Mouse (Mus musculus): ENCODE measurements around the gene Galnt16.

Galnt16 gene

DNA sequence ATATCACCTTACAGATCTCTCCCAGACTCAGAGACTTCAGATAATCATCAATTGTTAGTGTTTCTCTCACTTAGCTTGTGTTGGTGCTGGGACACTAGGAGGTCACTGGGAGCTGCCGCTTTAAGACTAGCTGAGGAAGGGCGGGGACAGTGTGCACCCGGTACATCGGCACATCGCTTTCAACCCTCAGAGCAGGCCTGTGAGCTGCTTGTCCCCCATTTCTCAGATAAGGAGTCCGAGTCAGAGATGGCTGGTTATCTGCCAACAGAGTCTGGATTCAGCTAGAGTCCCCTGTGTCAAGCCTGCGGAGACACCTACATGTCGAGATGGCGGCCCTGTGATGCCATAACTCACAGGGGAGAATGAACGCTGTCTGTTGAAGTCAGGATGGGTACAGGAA lies 13.5 kb downstream of the Galnt16 start:
- DNase-seq (ENCODE audit: low spot score), result no peak

- DNase-seq (ENCODE audit: low spot score), result no peak
These were observed 15.8 kb downstream of the Galnt16 start for GRCm38 (mm10) chr12:80533876-80534275.

DNA sequence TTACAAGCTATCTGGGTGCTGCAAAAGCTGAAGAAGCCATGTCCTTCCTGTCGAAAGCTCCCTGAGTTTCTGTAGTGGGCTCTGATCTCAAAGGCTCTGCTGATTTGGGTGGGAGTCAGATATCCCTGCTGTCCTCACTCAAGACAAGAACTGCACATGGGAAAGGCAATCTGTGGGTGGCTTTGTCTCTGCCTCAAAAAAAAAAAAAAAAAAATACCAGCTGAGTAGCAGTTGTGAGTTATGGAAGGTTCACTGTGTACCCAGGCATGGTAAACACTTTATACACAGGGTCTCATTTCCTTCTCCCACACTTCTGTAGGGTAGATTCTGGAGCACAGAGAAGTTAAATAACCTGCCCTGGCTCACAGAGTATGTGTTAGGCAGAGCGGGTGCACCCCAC lies 19.2 kb downstream of the Galnt16 start:
- DNase-seq (ENCODE audit: low spot score), result no peak

- DNase-seq (ENCODE audit: low spot score), result no peak
These were observed 20.2 kb downstream of the Galnt16 start for GRCm38 (mm10) chr12:80538311-80538710.

- DNase-seq (ENCODE audit: low spot score), result no peak
These were observed 27.2 kb downstream of the Galnt16 start for GRCm38 (mm10) chr12:80545310-80545709.

DNA sequence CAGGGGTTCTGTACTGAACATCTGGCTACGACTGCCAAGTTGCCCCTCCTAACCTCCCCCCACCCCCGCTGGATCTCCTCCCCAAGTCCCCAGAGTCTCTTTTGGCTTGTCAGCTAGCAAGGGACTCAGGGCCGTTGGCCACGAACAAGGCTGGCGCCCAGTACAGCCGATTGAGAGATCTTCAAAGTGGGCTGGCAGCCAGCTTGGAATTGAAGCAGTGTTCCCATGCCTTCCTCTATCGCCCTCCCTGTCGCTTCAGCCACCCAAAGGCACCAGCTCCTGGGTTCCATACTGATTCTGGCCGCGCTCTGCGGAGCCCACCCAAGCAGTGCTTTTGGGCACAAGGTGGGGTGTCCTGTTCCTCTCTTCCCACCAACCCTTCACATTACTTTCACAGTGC lies 31.6 kb downstream of the Galnt16 start:
- no peak for DNase-seq (ENCODE audit: low spot score)

DNA sequence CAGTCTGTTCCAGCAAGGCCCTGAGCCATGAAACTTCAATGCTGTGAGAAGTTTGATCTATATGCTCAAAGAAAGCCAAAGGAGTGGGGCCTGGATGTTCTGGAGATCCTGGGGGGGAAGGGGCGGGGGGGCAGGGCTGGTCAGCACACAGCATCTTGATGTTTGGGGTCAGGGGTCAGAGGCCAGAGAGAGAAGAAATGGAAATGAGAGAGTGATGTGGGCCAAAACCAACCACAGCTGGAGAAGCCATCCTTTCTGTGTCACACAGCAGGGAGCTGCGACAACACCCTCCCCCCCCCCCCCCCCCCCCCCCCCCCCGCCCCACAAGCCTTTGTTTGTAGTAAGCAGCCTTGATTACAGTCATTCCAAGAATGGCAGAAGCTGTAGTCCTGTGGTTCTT lies 35.1 kb downstream of the Galnt16 start:
- no peak for DNase-seq (ENCODE audit: low spot score)

DNA sequence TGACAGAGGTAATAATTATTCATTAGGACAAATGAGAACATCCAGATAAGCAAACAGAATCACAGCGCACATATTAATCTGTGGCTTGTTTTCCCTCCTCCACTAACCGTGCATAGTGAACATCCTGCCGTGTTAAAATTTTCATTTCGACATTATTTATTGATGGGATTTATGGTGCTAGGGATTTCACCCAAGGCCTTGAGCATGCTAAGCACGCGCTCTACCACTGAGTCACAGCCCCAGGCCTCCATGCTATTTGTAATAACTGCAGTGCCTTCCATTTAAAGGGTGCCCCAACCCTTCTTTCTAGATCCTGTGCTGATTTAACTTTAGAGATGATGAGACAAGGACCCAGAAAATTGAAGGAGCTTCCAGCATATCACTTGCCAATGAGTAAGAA lies 36.2 kb downstream of the Galnt16 start:
- DNase-seq (ENCODE audit: low spot score), result no peak

- no peak for DNase-seq (ENCODE audit: low spot score)
These were observed 43.8 kb downstream of the Galnt16 start for GRCm38 (mm10) chr12:80561904-80562303.

GRCm38 (mm10) chr12:80562793-80563192 lies 44.7 kb downstream of the Galnt16 start:
- no peak for DNase-seq (ENCODE audit: low spot score)

DNA sequence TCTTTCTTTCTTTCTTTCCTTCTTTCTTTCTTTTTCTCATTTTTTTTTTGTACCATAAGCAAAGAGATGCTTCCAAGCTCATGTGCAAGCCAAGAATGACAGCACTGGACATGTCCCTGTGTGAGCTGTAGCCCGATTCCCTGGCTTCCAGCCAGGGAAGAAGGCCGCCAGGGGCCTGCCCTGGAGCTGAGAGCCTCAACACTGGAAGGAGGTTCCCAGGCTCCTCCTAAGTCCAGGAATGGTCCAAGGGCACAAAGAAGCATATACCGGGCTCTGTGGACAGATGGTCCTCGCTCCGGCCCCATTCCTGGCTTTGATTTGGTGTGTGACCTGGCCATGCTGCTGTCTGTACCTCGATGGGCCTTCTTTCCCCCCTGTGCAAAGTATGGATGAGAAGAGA lies 46.9 kb downstream of the Galnt16 start:
- DNase-seq (ENCODE audit: low spot score), result no peak

GRCm38 (mm10) chr12:80565793-80566192 lies 47.7 kb downstream of the Galnt16 start:
- DNase-seq (ENCODE audit: low spot score), result no peak

DNA sequence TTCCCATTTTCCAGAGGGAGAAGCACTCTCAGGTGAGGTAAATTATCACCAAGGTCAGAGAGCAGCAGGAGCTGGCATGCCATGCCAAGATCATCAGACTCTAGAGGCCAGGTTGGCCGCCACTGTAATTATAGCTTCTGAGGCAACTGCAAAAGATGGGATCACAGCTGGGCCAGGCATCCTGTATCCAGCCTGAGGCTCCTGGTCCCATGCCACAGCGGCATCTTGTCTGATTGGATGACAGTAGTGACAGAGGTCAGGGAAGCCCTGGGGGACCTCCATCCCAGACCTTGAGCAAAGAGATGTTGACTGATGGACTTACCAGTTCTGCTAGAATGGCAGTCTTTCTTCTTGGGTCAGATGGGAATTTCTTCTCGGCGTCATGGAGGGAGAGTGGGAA lies 48.4 kb downstream of the Galnt16 start:
- DNase-seq (ENCODE audit: low spot score), result no peak

GRCm38 (mm10) chr12:80567375-80567774 lies 49.3 kb downstream of the Galnt16 start:
- no peak for DNase-seq (ENCODE audit: low spot score)

DNA sequence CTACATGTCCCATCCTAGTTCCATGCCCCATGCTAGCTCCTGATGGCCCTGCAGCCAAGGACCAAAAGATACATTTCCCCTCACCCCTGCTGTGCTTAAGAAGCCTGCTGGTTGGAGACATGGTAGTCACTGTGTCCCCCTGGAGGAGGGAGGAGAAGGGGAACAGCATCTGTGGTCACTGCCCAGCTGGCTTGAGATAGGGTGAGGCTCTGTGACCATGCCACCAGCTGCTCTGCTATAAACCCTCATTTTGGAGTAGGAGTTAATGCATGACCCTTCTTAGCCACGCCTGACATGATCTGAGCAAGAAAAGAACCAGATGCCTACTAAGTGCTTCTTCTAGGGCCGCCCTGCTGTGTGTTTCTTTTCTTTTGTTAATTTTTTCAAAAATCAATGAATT lies 51.5 kb downstream of the Galnt16 start:
- no peak for DNase-seq (ENCODE audit: low spot score)

DNA sequence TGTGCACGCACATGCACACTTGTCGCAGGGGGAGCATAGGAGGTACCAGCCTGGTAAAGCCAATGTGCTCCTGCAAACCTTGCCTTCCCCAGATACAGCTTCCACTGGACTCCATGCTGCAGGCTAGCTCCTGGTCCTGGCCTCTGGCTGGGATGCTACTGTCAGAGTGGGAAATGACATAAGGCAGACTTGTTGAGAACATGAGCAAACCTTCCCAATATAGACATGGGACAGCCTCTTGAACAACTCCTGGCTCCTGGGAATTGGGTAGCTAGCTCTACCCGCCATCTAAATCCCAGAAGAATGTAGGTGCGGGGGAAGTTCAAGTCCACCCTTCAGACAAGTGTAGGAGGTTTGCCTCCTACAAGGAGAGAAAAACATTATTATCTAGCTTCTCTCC lies 56.2 kb downstream of the Galnt16 start:
- no peak for DNase-seq (ENCODE audit: low spot score)

GRCm38 (mm10) chr12:80574825-80575371 lies 56.8 kb downstream of the Galnt16 start:
- no peak for DNase-seq (ENCODE audit: low spot score)

- no peak for DNase-seq (ENCODE audit: low spot score)
These were observed 59.0 kb downstream of the Galnt16 start for GRCm38 (mm10) chr12:80577049-80577448.

- DNase-seq (ENCODE audit: low spot score), result no peak
These were observed 63.3 kb downstream of the Galnt16 start for GRCm38 (mm10) chr12:80581357-80581756.

DNA sequence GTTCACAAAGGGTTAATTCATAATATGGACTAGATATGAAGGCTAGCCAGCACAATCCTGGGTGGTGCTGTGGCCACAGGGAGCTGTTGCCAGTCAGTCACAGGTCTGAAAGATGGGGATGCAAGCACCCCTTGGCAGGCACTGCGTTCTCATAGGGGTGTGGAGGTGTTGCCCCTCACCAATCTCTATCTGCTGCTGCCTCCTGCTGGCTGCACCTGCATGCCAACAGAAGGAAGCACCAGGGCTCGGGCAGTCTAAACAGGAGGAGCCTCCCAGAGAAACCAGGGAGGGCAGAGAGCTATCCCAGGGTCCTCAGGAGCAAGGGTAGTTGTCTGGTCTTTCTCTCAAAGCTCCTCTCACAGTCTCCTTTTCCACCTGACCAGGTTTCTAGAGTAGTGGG lies 66.9 kb downstream of the Galnt16 start:
- no peak for DNase-seq (ENCODE audit: low spot score)

DNA sequence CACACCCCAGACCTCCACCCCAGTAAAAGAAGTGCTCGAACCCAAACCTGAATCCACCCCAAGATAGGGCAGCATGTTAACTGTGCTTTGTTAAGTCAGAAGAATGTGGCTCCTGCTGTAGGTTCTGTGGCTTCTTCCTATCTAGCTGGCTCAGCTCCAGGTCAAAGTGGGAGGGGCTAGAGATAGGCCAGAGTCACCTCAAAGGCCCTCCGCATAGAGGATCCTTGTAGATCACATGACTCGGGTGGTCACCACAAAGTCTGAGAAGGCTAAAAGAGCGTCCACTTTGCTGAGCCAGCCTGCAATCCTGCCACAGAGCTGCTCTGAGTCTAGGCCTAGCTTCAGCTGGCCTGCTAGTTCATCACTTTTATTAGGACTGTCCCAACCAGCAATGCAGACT lies 76.1 kb downstream of the Galnt16 start:
- peak; percentile 25 for DNase-seq (ENCODE audit: low spot score)

DNA sequence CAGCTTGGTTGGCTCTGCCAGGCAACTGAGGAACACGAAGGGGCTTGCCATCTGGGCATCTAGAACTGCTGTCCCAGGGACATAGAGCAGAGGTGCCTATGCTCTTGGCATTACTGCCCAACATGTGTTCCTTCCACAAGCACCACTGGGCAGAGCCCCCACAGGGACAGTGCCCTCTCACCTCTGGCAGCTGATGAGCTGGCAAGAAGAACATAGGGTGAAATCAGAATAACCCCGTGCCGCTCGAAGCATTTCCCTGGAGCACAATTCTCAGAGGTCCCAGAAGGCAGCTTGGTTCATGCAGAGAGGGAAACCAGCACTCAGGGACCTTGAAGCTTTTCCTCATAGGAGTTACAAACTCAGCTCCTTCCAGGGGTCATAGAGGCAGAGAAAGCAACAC lies 76.7 kb downstream of the Galnt16 start:
- DNase-seq (ENCODE audit: low spot score), result no peak

DNA sequence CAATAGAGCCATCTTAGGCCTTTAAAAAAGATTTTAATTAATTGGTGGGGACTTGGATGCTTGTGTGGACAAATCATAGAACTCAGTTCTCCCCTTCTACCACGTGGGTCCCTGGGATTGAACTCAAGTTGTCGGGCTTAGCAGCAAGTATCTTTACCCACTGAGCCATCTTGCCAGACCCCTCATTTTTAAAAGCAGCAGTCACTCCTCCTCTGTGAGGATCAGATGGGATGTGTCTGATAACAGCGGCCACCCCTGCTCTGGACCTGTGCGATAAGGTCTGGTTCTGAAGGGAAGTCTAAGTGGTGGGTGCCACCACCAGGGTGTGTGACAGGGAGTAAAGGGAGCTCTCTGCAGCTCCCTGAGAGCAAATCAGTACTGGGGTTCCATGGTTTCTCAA lies 77.5 kb downstream of the Galnt16 start:
- DNase-seq (ENCODE audit: low spot score), result no peak

- no peak for DNase-seq (ENCODE audit: low spot score)
These were observed 77.9 kb downstream of the Galnt16 start for GRCm38 (mm10) chr12:80595968-80596367.

DNA sequence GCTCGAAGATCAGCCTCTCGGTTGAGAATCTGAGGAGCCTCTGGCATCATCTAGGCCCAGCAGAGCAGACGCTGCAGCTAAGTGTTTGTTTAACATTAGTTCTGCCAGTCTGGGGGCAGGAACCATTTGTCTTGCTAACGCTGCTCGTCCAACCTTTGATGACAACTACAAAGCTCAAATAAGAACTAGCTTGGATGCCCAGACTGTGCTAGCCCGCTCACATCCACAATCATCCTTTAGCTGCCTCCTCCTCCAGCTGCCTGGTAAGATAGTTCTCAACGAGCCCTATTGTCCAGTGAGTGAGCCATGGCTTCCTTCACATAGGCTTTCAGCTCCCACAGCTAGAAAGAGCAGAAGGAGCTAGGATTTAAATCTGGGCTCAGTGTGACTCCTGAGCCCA lies 80.2 kb downstream of the Galnt16 start:
- DNase-seq (ENCODE audit: low spot score), result no peak

Data from spleen, adult 12 weeks (tissue).